Mouse (Mus musculus) hindbrain, embryonic 14.5 days (tissue): ENCODE measurements around the gene Gsn. TPM values are rescaled to one million over a fixed set of nuclear protein-coding genes. Genes with fewer than 3 reads are reported as not detected.

Experiments
- ATAC-seq: fragments of 200-750 bp; cut with Nextera tagmentation; 2 replicates; pipeline ENCODE4 v1.8.0; 2017; ENCODE audit warnings: moderate number of reproducible peaks, mild to moderate bottlenecking, moderate TSS enrichment, moderate library complexity; ENCODE audit not compliant: low FRiP score
- DNase-seq: peaks from one replicate; pipeline ENCODE4 v3.0.0-alpha.2; 2015; ENCODE audit warnings: low spot score
- H3K27ac ChIP-seq: fragments of 300-500 bp; sonication (generic); 2 replicates; pipeline ENCODE4 v1.5.1; 2014; ENCODE audit warnings: mild to moderate bottlenecking, moderate library complexity
- H3K27me3 ChIP-seq: fragments of 300-500 bp; sonication (generic); 2 replicates; pipeline ENCODE4 v1.6.1; 2014; ENCODE audit warnings: mild to moderate bottlenecking, low read length, mixed read lengths; ENCODE audit not compliant: control insufficient read depth, insufficient read depth
- H3K36me3 ChIP-seq: fragments of 300-500 bp; sonication (generic); replicated peaks from 2 replicates; pipeline ENCODE4 v1.6.1; 2014; ENCODE audit not compliant: control insufficient read depth, insufficient read depth
- H3K4me1 ChIP-seq: fragments of 300-500 bp; sonication (generic); replicated peaks from 2 replicates; pipeline ENCODE4 v1.6.1; 2014; ENCODE audit warnings: antibody characterized with exemption, low read length, mixed read lengths; ENCODE audit not compliant: control insufficient read depth, insufficient read depth
- H3K4me2 ChIP-seq: fragments of 300-500 bp; sonication (generic); replicated peaks from 2 replicates; pipeline ENCODE4 v1.6.1; 2014; ENCODE audit warnings: mild to moderate bottlenecking, moderate library complexity
- H3K4me3 ChIP-seq: fragments of 300-500 bp; sonication (generic); replicated peaks from 2 replicates; pipeline ENCODE4 v1.5.1; 2014; ENCODE audit warnings: mild to moderate bottlenecking, low read length
- H3K9ac ChIP-seq: fragments of 300-500 bp; sonication (generic); 2 replicates; pipeline ENCODE4 v1.6.1; 2014
- H3K9me3 ChIP-seq: fragments of 300-500 bp; sonication (generic); 2 replicates; pipeline ENCODE4 v1.6.1; 2016; ENCODE audit warnings: low read length; ENCODE audit not compliant: control insufficient read depth
- WGBS: fragments of 180-500 bp; shearing (Covaris S2); extraction: QIAGEN DNeasy Blood & Tissue Kit; methylation state at CpG from one replicate; pipeline ENCODE4 v1.1.7; 2014; 5-methylcytosine and 5-hydroxymethylcytosine counted together
- polyA plus RNA-seq: library from polyadenylated mRNA; unstranded; fragments of >200 nt; fragmentation: Nextera tagmentation; extraction: Ambion mirVana; gene quantifications from 2 replicates; pipeline ENCODE4 v1.2.1, GENCODE M21; 2014

Gsn gene
- polyA plus RNA-seq, 1 experiment from 2014 or later, result 31.4 TPM

- H3K27me3 ChIP-seq, result no peaks in the 10 kb centered on the region
Observed at GRCm38 (mm10) chr2:35338036-35338435, 81.9 kb downstream of the Gsn start.

GRCm38 (mm10) chr2:35338707-35339106 is 82.5 kb downstream of the Gsn start:
- no peaks in the 10 kb centered on the region for H3K27me3 ChIP-seq
- H3K4me2 ChIP-seq, result no peak overlapping the region
- ATAC-seq (no peak), DNase-seq (no peak)
- H3K9ac ChIP-seq, result no peak overlapping the region
- no peaks in the 10 kb centered on the region for H3K36me3 ChIP-seq
- H3K27ac ChIP-seq, result no peak overlapping the region
- no peak overlapping the region for H3K4me3 ChIP-seq
- peaks cover 18% of the 10 kb centered on the region for H3K4me1 ChIP-seq
- 84% methylated on average over 6 of the region's 6 CpGs for WGBS
- H3K9me3 ChIP-seq, result no peaks in the 10 kb centered on the region

More at GRCm38 (mm10) chr2:35338036-35338435, 81.9 kb downstream of the Gsn start:
- Histone ChIP-seq H3K4me1 (peaks cover 18% of the 10 kb centered on the region), H3K27ac (no peak overlapping the region), H3K4me2 (no peak overlapping the region), H3K9me3 (no peaks in the 10 kb centered on the region), H3K9ac (no peak overlapping the region), H3K36me3 (no peaks in the 10 kb centered on the region), H3K4me3 (no peak overlapping the region)
- 83% methylated on average over 1 of the region's 1 CpGs for WGBS
- no peak for ATAC-seq
- DNase-seq, result no peak

- Histone ChIP-seq H3K27me3 (no peaks in the 10 kb centered on the region), H3K36me3 (no peaks in the 10 kb centered on the region), H3K4me3 (no peak overlapping the region), H3K9ac (no peak overlapping the region), H3K4me1 (no peaks in the 10 kb centered on the region), H3K27ac (no peak overlapping the region), H3K9me3 (no peaks in the 10 kb centered on the region), H3K4me2 (no peak overlapping the region)
- DNase-seq, result no peak
- no peak for ATAC-seq
- WGBS, result 87% methylated on average over 3 of the region's 3 CpGs
Observed at GRCm38 (mm10) chr2:35342605-35343004, 86.4 kb downstream of the Gsn start.

- ATAC-seq (no peak), DNase-seq (no peak)
- no peak overlapping the region for H3K4me2 ChIP-seq
- H3K27ac ChIP-seq, result no peak overlapping the region
- H3K4me3 ChIP-seq, result no peak overlapping the region
- H3K36me3 ChIP-seq, result no peaks in the 10 kb centered on the region
- H3K9me3 ChIP-seq, result no peaks in the 10 kb centered on the region
- H3K9ac ChIP-seq, result no peak overlapping the region
- H3K27me3 ChIP-seq, result no peaks in the 10 kb centered on the region
- no peaks in the 10 kb centered on the region for H3K4me1 ChIP-seq
- WGBS, result 74% methylated on average over 2 of the region's 2 CpGs
Observed at GRCm38 (mm10) chr2:35345984-35346383, 89.8 kb downstream of the Gsn start.

GRCm38 (mm10) chr2:35349184-35349583 is 93.0 kb downstream of the Gsn start:
- H3K9ac ChIP-seq, result no peak overlapping the region
- no peak for ATAC-seq
- no peak overlapping the region for H3K4me2 ChIP-seq
- 65% methylated on average over 5 of the region's 5 CpGs for WGBS
- no peaks in the 10 kb centered on the region for H3K9me3 ChIP-seq
- no peaks in the 10 kb centered on the region for H3K36me3 ChIP-seq
- no peaks in the 10 kb centered on the region for H3K27me3 ChIP-seq
- H3K27ac ChIP-seq, result no peak overlapping the region
- DNase-seq, result peak; percentile 59
- H3K4me3 ChIP-seq, result no peak overlapping the region
- H3K4me1 ChIP-seq, result no peaks in the 10 kb centered on the region

Other genes starting within 250 kb of the Gsn start
- gene Hc, start 194.9 kb upstream of the Gsn start, polyA plus RNA-seq, result 0.44 and 0.46 TPM in 2 replicates
- gene AI182371, start 154.8 kb upstream of the Gsn start, polyA plus RNA-seq, result 0.20 and 0.51 TPM in 2 replicates
- 8.4 and 10.5 TPM in 2 replicates for gene Cntrl, start 146.9 kb upstream of the Gsn start, polyA plus RNA-seq
- gene Rab14, start 55.3 kb upstream of the Gsn start, polyA plus RNA-seq, result 359 and 375 TPM in 2 replicates
- gene Stom, start 80.6 kb downstream of the Gsn start, polyA plus RNA-seq, result 24.4 and 26.7 TPM in 2 replicates
- gene 4930568D16Rik, start 111.3 kb downstream of the Gsn start, polyA plus RNA-seq, result not detected in 2 replicates
- gene 4930402F06Rik, start 140.8 kb downstream of the Gsn start, polyA plus RNA-seq, result not detected in 2 replicates
- gene Ggta1, start 206.9 kb downstream of the Gsn start, polyA plus RNA-seq, result 7.8 and 8.4 TPM in 2 replicates